Mouse (Mus musculus): ENCODE data around the gene Mettl7b. TPM values are rescaled to one million over a fixed set of nuclear protein-coding genes. Genes with fewer than 3 reads are reported as not detected.
"Not testable (repeated sequence)": the region's sequence is repeated elsewhere in the genome, so short reads cannot be mapped to it uniquely, and the experiment has no call there.

The Mettl7b gene
- polyA plus RNA-seq (2012; rRNA removed) = not detected in 2 replicates

DNA sequence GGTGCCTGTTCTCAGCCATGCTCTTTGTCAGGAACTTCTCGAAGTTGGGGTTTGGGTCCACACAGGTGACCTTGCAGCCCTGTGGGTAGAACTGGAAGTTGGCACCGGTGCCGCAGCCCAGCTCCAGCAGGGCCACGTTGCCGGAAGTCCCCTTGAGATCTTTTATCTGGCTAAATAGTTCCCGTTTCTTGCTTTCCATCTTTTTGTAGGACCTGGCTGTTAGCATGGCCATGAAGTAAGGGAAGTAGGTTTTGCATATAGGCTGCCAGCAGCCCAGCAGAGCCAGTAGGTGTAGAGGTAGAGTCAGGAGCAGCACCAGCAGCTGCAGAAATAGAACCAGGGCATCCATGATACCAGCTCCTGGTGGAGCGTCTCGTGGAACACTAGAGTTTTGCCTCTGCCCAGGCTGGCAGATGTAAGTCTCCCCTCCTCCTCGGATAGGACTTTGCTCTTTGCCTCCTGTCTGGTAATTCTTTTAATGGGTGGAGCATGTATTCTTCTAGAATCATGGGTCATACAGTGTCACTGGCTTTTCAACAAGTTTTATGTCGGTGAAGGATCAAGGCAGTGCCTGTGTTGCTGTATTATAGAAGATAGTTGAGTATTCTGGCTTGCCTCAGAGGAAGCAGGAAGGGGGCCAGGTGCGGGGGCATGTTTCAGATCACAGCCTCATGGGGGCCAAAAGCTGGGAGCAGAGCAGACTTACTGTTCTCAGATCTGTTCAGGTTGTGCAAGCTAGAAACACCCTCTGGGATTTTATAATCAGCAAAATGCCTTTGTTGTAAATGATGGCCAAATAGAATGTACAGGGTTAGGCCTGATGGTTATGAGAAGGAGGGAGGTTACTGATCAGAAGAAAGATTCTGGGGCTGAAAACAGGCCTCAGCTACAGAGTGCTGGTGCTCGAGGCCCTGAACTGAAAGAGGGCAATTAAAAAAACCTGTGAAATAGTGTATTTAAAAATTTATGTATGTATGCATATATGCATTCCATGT lies at the start of gene Mettl7b:
TSS of gene Mettl7b (minus strand) at position 399 of the 995 bp plus-strand sequence.
- 79% methylated on average over 12 of the region's 12 CpGs for WGBS
- Histone ChIP-seq H3K27me3 (ENCODE audit: control insufficient read depth, insufficient read depth, low read length) (no peaks in the 10 kb centered on the region), H3K27ac (ENCODE audit: insufficient read depth, low read length) (no peak within 1 kb of the TSS), H3K4me1 (ENCODE audit: control insufficient read depth, insufficient read depth, low read length) (no peaks in the 10 kb centered on the region; the same call in 1 of the 2 replicates), H3K4me3 (replicated peaks; ENCODE audit: insufficient read depth, low read depth, low read length) (no peak within 1 kb of the TSS)
- TF ChIP-seq CTCF (IDR thresholded peaks at IDR 0.05; ENCODE audit: borderline replicate concordance, insufficient read depth, low read depth, low read length) (no peak), POLR2A (IDR thresholded peaks at IDR 0.05; ENCODE audit: borderline replicate concordance, insufficient read depth, low read length) (no peak)
- DNase-seq = no peak

DNA sequence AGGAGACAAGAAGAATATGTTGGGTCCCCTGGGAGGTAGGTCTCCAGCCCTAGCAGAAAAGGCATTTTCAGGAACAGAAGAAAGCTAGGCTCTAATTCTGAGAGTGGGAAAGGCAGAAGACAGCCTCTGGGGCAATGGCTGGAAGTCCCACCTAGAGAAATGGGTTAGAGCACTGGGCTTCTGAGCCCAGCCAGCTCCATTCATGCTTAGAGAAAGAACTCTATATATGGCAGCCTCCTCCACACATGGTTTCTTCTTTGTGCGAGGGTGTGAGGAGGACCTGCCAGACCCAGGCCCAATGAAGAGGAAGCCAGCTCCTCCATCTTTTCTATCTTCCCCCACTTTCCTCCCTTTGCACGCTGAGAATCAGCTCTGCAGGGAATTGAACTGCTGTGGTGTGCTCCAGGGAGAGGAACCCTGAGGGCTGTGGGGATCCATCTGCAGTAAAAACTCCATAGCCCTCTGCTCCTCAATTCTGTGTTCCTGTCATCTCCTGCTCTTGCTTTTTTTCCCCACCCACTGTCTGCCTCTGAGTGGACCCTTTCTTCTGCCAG lies 49.6 kb upstream of the Mettl7b start, which contains the start of gene Olfr763:
TSS of gene Olfr763 (plus strand) at position 504 of the 554 bp plus-strand sequence.
- 49% methylated on average over 2 of the region's 2 CpGs for WGBS
- Histone ChIP-seq H3K4me3 (replicated peaks; ENCODE audit: insufficient read depth, low read depth, low read length) (no peak within 1 kb of the TSS), H3K27me3 (ENCODE audit: control insufficient read depth, insufficient read depth, low read length) (no peaks in the 10 kb centered on the region), H3K27ac (ENCODE audit: insufficient read depth, low read length) (no peak within 1 kb of the TSS), H3K4me1 (ENCODE audit: control insufficient read depth, insufficient read depth, low read length) (no peaks in the 10 kb centered on the region)
- no peak for TF ChIP-seq POLR2A (IDR thresholded peaks at IDR 0.05; ENCODE audit: borderline replicate concordance, insufficient read depth, low read length)
- TF ChIP-seq CTCF (IDR thresholded peaks at IDR 0.05; ENCODE audit: borderline replicate concordance, insufficient read depth, low read depth, low read length) = no peak
- no peak for DNase-seq

DNA sequence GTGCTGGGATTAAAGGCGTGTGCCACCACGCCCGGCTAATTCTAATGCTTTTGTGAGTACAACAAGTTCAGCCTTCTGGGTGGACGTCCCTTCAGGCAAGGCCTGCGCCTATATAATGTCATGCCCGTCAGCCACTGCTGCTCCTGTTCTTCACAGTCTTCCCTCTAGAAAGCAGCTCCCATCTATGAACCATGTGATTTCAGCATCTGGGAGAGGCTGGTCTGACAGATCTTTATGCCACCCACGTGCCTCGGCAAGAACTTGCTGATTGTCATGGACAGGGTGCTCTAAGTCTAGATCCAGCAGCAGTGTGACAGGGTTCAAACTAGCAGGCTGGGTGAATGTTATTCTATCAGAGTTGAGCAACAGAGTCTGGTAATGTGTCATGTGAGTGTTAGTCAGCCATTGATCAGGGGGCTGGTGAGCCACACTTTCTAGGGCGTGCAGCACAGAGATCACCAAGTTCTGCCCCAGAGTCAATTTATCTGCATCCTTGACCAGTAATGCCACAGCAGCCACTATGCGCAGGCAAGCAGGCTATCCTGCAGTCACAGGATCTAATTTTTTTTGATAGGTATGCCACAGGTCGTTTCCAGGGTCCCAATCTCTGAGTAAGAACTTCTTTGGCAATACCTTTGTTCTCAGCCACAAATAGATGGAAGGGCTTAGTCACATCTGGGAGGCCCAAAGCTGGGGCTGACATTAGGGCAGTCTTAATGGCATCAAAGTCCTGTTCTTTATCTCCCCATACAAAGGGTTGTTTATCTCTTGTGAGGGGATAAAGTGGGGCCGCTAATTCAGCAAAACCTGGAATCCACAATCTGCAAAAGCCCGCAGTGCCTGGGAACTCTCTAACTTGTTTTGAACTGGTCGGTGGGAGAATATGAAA lies 43.5 kb upstream of the Mettl7b start:
- H3K27ac ChIP-seq (ENCODE audit: insufficient read depth, low read length) = no peak overlapping the region
- WGBS = 85% methylated on average over 14 of the region's 14 CpGs
- no peaks in the 10 kb centered on the region for H3K27me3 ChIP-seq (ENCODE audit: control insufficient read depth, insufficient read depth, low read length)
- DNase-seq = no peak
- TF ChIP-seq POLR2A (IDR thresholded peaks at IDR 0.05; ENCODE audit: borderline replicate concordance, insufficient read depth, low read length) (no peak), CTCF (IDR thresholded peaks at IDR 0.05; ENCODE audit: borderline replicate concordance, insufficient read depth, low read depth, low read length) (no peak)
- H3K4me1 ChIP-seq (ENCODE audit: control insufficient read depth, insufficient read depth, low read length) = no peaks in the 10 kb centered on the region
- no peak overlapping the region for H3K4me3 ChIP-seq (replicated peaks; ENCODE audit: insufficient read depth, low read depth, low read length)

DNA sequence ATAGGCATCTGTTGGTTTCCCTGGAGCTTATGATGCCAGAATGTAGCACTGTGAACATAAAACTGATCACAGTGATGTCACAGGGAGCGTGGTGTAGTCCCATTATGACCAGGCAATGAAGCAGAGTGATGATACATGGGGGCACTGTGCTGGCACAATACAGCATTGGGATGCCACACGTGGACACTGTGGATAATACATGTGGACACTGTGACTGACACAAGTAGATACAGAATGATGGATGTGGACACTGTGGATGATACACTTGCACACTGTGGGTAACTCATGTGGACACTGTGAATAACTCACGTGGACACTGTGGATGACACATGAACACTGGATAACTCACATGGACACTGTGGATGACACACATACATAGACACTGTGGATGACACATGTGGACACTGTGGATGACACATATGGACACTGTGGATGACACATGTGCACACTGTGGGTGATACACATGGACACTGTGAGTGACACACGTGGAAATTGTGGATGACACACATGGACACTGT lies 35.8 kb upstream of the Mettl7b start:
- H3K27me3 ChIP-seq (ENCODE audit: control insufficient read depth, insufficient read depth, low read length) = no peaks in the 10 kb centered on the region
- TF ChIP-seq CTCF (IDR thresholded peaks at IDR 0.05; ENCODE audit: borderline replicate concordance, insufficient read depth, low read depth, low read length) = no peak
- no peak for TF ChIP-seq POLR2A (IDR thresholded peaks at IDR 0.05; ENCODE audit: borderline replicate concordance, insufficient read depth, low read length)
- H3K27ac ChIP-seq (ENCODE audit: insufficient read depth, low read length) = no peak overlapping the region
- 76% methylated on average over 4 of the region's 4 CpGs for WGBS
- no peak overlapping the region for H3K4me3 ChIP-seq (replicated peaks; ENCODE audit: insufficient read depth, low read depth, low read length)
- no peaks in the 10 kb centered on the region for H3K4me1 ChIP-seq (ENCODE audit: control insufficient read depth, insufficient read depth, low read length)
- DNase-seq = no peak

DNA sequence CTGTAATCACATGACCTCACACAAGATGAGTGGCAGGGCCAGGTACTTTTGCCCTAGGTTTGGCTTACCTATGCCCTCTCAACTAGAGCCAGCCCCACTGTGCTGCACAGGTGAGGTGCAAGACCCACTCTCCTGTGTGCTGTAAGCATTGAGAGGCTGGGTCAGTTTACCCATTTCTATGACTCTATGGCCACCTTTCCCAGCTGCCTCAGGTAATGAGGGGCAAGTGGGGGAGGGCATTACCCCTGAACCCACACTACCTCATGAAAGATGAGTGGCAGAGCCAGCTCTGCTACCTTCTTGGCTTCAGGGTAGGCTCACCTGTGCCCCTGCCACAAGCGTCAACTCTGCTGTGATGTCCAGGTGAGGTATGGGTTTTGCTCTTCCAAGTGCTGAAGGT lies 35.0 kb upstream of the Mettl7b start:
- H3K4me3 ChIP-seq (replicated peaks; ENCODE audit: insufficient read depth, low read depth, low read length) = no peak overlapping the region
- H3K27me3 ChIP-seq (ENCODE audit: control insufficient read depth, insufficient read depth, low read length) = no peaks in the 10 kb centered on the region
- no peaks in the 10 kb centered on the region for H3K4me1 ChIP-seq (ENCODE audit: control insufficient read depth, insufficient read depth, low read length)
- no peak overlapping the region for H3K27ac ChIP-seq (ENCODE audit: insufficient read depth, low read length)
- no peak for TF ChIP-seq CTCF (IDR thresholded peaks at IDR 0.05; ENCODE audit: borderline replicate concordance, insufficient read depth, low read depth, low read length)
- no peak for TF ChIP-seq POLR2A (IDR thresholded peaks at IDR 0.05; ENCODE audit: borderline replicate concordance, insufficient read depth, low read length)
- DNase-seq = no peak
- 97% methylated on average over 1 of the region's 1 CpGs for WGBS

- DNase-seq = no peak
- no peak overlapping the region for H3K4me3 ChIP-seq (replicated peaks; ENCODE audit: insufficient read depth, low read depth, low read length)
- no peaks in the 10 kb centered on the region for H3K4me1 ChIP-seq (ENCODE audit: control insufficient read depth, insufficient read depth, low read length)
- no peak overlapping the region for H3K27ac ChIP-seq (ENCODE audit: insufficient read depth, low read length)
- no peaks in the 10 kb centered on the region for H3K27me3 ChIP-seq (ENCODE audit: control insufficient read depth, insufficient read depth, low read length)
- TF ChIP-seq POLR2A (IDR thresholded peaks at IDR 0.05; ENCODE audit: borderline replicate concordance, insufficient read depth, low read length) = no peak
- no peak for TF ChIP-seq CTCF (IDR thresholded peaks at IDR 0.05; ENCODE audit: borderline replicate concordance, insufficient read depth, low read depth, low read length)
Measured at GRCm38 (mm10) chr10:128990994-128991393, 30.2 kb upstream of the Mettl7b start.

DNA sequence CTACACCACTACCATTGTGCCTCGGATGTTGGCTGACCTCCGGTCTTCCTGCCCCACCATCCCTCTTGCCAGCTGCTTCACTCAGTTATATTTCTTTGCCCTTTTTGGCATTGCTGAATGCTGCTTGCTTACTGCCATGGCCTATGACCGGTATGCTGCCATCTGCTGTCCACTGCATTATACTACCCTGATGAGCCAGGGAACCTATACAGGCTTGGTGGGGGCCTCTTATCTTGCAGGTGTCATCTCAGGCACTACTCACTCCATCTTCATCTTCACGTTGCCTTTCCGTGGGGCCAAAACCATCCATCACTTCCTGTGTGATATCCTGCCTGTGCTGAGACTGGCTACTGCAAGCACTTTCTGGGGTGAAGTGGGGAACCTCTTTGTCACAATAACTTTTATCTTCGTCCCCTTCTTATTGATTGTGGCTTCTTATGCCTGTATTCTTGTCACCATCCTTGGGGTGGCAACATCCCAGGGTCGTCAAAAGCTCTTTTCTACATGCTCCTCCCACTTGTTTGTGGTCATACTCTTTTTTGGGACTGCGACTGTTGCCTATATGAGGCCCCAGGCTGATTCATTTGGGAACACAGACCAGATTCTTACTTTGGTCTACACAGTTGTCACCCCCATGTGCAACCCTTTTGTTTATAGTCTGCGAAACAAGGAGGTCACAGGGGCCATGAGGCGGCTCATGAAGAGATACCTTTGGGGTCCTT lies 29.5 kb upstream of the Mettl7b start:
- not testable (repeated sequence) for DNase-seq; H3K4me3 ChIP-seq (replicated peaks; ENCODE audit: insufficient read depth, low read depth, low read length); H3K27ac ChIP-seq (ENCODE audit: insufficient read depth, low read length); H3K27me3 ChIP-seq (ENCODE audit: control insufficient read depth, insufficient read depth, low read length); H3K4me1 ChIP-seq (ENCODE audit: control insufficient read depth, insufficient read depth, low read length)
- WGBS = 52% methylated on average over 7 of the region's 10 CpGs

DNA sequence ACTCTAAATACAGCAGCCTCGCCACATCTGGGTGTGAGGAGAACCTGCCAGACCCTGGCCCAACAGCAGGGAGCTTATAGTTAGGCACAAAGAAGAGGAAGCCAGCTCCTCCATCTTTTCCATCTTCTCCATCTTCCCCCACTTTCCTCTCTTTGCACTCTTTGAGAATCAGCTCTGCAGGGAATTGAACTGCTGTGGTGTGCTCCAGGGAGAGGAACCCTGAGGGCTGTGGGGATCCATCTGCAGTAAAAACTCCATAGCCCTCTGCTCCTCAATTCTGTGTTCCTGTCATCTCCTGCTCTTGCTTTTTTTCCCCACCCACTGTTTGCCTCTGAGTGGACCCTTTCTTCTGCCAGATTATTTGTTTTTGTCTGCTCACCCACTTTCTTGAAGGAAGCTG lies 28.3 kb upstream of the Mettl7b start, which contains the start of gene Olfr9:
TSS of gene Olfr9 (plus strand) at position 301 of the 400 bp plus-strand sequence.
- H3K27me3 ChIP-seq (ENCODE audit: control insufficient read depth, insufficient read depth, low read length); H3K4me3 ChIP-seq (replicated peaks; ENCODE audit: insufficient read depth, low read depth, low read length); DNase-seq; H3K27ac ChIP-seq (ENCODE audit: insufficient read depth, low read length); H3K4me1 ChIP-seq (ENCODE audit: control insufficient read depth, insufficient read depth, low read length): not testable (repeated sequence)
- WGBS = 64% methylated on average over 1 of the region's 1 CpGs

Data from cerebellum, adult 2 months (tissue).